Mouse (Mus musculus) adrenal gland, postnatal 36 days (tissue): ENCODE measurements around the gene Pear1. TPM values are rescaled to one million over a fixed set of nuclear protein-coding genes. Genes with fewer than 3 reads are reported as not detected.
A peak's percentile ranks its signal among the peaks of the same experiment; 100 is the strongest.

Source experiments
- DNase-seq, 2 experiments: peaks; one replicate each; pipeline ENCODE4 v3.0.0; 2021; ENCODE audit warnings: mixed read lengths in 1 of 2
- total RNA-seq, 2 experiments: library from RNA; stranded (reverse); gene quantifications; 2 replicates each; pipeline ENCODE4 v1.2.3; 2021

The Pear1 gene
- total RNA-seq, 2 experiments from 2014 or later: 20.3 to 30.7 TPM

- DNase-seq: peak; percentile 60 to 75
Observed at GRCm38 (mm10) chr3:87765091-87765490, 59.0 kb downstream of the Pear1 start.

GRCm38 (mm10) chr3:87764506-87764905, 59.6 kb downstream of the Pear1 start:
- no peak for DNase-seq

DNA sequence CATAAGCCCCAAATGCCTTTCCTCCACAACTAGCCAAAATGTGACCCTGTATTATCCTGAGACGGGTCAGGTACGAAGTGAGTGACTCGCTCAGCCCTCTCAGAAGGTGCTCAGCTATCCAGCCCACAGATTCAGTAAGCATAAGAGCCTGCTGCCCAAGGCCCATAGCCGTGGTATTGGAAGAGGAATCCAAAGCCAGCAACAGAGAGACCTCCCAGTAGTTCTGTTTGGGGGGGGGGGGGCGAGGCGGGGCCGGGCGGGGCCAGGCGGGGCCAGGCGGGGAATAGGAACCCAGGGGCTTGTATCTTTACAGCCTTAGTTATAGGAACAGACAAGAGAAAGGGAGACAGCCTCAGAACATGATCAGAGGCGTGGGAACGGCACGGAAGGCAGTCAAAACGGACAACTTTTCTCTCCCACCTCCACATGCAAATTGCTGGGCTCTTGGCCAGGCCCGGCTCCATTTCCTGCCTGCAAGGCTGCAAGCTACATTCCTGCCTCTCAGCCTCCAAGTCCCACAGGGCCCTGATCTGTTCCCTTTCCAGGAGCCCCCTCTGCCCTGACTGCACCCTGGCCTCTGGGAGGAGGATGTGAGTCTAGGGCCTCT, 60.3 kb downstream of the Pear1 start:
- peak; percentile 72 to 79 for DNase-seq

DNA sequence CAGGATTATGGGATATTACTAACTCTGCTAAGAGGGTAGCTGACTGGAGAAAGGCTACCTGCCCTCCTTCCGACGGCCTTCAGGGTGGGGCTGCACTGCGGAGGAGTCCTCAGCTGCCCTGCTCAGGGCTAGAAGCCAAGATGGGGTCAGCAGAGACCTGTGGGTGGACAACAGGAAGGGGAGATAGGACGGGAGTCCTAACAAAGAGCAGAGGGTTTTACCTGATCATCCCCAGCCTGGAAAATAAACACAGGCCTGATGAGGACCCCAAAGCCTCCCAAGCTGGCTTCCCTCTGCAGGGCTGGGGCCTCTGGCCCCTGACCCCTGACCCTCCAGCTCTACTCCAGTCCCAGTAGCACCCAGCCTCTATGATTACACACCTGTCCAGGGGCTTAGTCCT, 60.9 kb downstream of the Pear1 start:
- no peak for DNase-seq

DNA sequence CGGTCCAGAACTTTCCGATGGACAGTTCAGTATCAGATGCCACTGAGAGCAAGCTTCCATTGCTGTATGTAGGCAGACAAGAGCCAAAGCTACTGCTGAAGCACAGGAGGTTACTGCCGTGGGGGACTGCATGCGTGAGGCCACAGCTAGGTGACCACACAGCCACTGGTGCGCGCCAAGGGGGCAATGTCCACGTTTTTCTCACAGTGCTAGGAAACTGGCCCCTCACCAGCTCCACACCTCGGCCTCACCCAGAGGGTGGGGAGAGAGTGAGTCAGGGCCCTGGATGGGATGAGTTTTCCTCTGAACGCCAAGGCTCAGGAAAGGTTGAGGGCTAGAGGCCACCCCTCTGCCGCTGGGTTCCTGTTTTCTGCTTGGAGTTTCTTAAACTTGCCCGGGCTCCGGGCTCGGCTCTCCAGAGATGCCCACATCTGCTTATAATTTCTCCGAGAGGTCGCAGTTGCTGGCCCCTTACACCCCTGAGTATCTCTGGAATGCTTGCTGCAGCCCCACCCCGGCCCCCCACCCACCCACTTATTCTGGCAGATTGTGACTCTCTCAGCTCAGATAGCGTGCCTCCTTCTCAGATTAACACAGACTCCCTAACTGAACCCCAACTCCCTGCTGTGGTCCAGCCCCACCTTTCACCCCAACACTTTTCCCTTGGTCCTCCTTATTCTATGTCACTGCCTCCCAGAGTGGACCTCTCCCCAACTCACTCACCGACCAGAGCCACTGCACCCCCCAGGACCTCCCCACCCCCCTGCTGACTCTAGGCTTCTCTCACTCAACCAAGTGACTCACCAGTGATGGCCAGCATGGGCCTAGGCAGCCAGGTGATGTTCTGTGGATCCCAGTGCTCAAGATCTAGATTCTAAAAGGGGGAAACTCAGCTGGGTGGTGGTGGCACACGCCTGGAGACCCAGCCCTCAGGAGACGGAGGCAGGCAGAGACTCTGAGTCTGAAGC, 62.4 kb downstream of the Pear1 start:
- DNase-seq: no peak

DNA sequence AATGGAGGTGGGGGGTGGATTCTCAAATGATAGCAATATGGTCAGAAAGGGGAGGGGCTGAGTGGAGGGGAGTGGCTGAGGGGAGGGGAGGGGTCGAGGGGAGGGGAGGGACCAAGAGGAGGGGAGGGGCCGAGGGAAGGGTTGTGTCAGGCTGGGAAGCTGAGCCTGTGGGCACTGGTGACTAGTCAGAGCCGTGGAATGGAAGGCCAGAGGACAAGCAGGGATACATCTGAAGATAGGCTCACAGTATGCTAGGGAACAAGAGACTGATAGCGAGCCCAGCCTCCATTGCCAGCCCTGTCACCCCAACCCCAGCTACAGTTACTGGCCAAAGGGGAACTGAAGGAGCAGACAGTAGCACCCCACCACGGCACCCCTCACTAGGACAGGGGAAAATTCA, 65.5 kb downstream of the Pear1 start:
- DNase-seq: peak; percentile 50 to 63

DNA sequence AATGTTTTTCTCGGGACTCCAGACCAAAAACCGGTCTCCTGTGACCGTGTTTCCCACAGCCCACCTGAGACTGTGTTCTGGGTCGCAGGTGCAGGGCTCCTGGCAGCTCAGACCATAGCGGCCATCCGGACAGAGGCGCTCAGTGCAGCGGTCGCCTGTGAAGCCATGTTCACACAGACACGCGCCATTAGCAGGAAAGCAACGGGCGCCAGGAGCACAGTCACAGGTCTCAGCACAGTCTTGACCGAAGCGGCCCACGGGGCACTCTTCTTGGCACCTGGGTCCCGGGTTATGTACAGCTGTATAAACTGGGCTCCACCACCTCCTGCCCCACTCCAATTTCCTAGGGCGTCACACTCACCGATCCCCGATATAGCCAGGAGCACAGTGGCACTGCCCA, 67.6 kb downstream of the Pear1 start:
- DNase-seq: no peak

- DNase-seq: peak; percentile 93 to 94
Observed at GRCm38 (mm10) chr3:87755964-87756363, 68.1 kb downstream of the Pear1 start.

GRCm38 (mm10) chr3:87753829-87754228, 70.3 kb downstream of the Pear1 start:
- DNase-seq: no peak

DNA sequence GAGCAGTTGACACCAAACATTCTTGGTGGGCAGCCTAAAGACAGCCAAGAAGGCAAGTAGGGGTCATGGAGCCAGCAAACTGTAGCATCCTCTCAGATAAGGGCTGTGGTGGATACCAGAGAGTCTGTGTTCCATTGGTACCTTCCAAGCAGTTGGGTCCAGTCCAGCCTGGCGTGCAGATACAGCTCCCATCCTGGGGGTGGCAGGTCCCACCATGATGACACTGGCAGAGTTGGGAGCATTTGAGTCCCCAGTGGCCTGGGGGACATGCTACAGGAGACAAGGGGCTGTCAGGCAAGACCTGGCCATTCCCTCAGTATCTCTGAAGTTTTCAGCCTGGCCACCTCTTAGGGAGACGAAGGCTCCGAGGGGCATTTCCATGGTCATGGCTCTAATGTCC, 71.5 kb downstream of the Pear1 start:
- no peak for DNase-seq

DNA sequence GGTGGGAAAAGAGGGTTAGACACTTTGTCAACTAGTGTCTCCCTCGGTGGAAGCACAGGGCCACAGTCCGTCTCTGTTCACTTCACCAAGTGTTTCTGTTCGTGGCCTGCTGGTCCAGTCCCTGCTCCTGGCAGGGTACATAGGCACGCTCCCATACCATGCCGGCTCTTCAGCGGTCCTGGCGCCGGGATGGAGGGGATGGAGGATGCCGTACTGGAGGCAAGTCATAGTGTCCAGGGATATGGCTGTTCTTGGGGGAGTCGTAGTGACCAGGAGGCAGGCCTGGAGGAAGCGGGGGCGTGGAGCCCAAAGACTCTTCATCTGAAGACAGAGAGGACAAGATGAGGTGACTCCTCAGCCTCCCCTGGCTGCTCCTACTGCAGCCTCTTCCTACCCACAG, 74.1 kb downstream of the Pear1 start:
- DNase-seq: no peak

DNA sequence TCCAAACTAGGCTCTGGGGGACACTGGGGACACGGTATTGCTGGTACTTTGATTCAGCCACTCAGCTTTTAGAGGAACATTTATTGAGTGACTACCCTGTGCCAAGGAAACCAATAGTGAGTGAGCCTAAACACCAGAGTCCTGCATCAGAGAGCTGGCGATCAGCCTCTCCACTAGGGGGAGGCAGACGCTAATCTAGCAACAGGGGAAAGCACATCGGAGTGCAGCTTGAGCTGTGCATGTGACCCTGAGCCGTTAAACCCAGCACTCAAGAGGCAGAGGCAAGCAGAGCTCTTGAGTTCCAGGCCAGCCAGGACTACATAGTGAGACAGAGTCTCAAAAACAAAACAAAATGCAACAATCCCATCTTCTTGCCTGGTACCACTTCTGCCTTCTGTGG, 75.1 kb downstream of the Pear1 start:
- peak; percentile 78 to 84 for DNase-seq

GRCm38 (mm10) chr3:87748431-87748830, 75.7 kb downstream of the Pear1 start, which contains the start of gene Lrrc71:
Gene Lrrc71, minus strand, starts transcription at chr3:87748625.
- DNase-seq: peak; percentile 35 to 44

GRCm38 (mm10) chr3:87745036-87745659, 79.0 kb downstream of the Pear1 start:
- DNase-seq: no peak

DNA sequence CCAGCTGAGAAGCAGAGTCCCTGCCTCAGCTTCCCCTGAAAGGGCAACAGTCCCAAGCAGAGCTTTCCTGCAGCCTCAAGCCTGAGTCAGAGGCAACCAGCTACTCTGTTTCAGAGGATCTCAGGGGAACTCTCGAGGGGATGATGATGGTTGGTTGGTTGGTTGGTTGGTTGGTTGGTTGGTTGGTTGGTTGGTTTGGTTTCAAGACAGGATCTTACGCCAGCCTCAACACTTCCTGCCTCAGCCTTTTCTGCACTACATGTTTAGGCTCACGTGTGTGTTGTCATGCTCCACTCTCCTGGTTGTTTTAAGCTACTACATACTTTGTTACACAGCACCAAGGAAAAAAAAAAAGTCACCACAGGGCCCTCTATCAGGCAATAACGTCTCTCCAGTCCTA, 80.2 kb downstream of the Pear1 start:
- DNase-seq: no peak

- no peak for DNase-seq
Observed at GRCm38 (mm10) chr3:87742735-87743134, 81.4 kb downstream of the Pear1 start.

GRCm38 (mm10) chr3:87742013-87742412, 82.1 kb downstream of the Pear1 start:
- DNase-seq: no peak

DNA sequence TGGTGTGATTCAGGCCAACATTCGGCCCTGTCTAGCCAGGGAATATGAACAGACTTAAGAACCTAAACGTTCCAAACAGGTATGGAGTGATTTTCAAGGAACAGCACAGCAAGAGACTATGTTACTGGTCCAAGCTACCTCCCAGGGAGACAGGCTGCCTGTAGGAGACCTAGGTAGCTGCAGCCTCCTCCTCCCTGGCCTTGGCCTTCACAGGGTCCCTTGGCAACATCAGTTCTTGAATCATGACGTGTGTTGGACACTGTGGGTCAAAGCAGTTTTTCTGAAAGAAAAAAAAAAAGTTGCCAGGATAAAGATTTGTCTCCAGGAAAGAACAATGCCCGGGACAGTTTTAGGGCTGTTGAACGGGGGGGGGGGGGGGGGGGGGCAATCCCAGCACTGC, 85.2 kb downstream of the Pear1 start:
- DNase-seq: peak; percentile 65 to 78

GRCm38 (mm10) chr3:87735335-87735734, 88.8 kb downstream of the Pear1 start:
- DNase-seq: no peak

GRCm38 (mm10) chr3:87733984-87734761, 89.9 kb downstream of the Pear1 start:
- peak; percentile 35 to 36 for DNase-seq

DNA sequence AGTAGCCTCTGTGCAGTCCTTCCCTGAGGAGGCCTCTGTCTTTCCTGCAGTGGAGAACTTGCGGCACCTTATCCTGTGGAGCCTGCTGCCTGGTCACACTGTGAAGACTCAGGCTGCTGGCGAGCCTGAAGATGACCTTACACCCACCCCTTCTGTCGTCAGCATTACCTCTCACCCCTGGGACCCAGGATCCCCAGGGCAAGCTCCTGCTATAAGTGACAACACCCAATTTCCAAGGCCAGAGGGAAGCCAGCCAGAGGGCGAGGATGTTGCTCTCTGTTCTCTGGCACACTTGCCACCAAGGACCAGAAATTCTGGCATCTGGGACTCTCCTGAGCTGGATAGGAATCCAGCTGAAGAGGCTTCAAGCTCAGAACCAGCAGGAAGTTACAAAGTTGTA, 91.0 kb downstream of the Pear1 start:
- DNase-seq: peak in 1 of 2 experiments; percentile 52

GRCm38 (mm10) chr3:87728696-87729095, 95.4 kb downstream of the Pear1 start:
- no peak for DNase-seq
